Mouse (Mus musculus): ENCODE results near the gene Ift74. TPM values are rescaled to one million over a fixed set of nuclear protein-coding genes. Genes with fewer than 3 reads are reported as not detected.
"Not testable (repeated sequence)": the region's sequence is repeated elsewhere in the genome, so short reads cannot be mapped to it uniquely, and the experiment has no call there.

The Ift74 gene
- total RNA-seq, 2 experiments from 2014 or later: 5.1 to 6.1 TPM

DNA sequence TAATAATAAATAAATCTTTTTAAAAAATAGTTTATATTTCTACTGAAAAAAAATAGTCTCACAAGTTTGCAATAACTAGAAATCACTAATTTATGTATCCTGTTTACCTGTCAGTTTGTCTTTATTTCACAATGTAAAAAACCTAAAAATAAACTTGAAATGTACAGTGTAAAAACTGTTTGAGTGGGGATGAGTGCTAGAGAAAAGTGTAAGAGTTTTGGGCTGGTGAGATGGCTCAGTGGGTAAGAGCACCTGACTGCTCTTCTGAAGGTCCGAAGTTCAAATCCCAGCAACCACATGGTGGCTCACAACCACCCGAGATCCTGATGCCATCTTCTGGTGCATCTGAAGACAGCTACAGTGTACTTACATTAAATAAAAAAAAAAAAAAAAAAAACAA lies 75.5 kb downstream of the Ift74 start:
- intact Hi-C loops (cut with DNase I); DNase-seq: not testable (repeated sequence)

DNA sequence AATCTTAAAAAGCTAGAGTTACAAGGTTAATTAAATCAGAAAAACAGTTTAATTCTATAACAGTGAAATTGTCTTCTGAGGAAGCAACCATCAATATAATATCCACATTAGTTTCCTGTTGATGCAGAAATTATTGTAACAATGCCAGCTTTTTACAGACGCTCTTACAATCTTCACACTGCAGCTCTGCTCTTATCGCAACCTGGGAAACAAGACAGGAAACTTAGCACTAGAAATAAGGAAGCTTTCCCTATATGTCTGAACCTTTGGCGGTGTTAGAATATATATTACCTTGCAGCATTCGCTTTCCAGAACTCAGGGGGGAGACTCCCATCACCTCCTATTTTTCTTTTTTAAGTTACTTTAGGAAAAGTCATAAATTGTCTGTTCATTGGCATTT lies 76.8 kb downstream of the Ift74 start:
- intact Hi-C loops (cut with DNase I): no loop called here
- DNase-seq: no peak

DNA sequence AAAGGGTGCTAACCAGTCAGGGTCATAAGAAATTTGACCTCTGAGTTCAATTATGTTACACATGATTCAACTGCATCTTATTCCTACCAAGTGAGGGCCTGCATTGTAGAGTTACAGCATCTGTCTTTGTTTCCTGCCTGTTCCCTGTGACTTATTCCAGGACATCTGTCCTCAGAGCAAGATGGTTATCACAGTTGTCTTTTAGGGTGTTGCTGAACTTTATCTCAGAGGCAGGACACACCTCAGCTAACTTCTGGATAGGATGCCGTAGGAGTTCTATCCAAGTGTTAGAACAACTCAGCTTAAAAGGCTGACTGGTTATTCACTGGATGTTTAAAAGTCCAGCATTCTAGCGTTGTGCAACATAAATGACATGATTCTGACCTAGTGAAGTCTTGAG lies 77.9 kb downstream of the Ift74 start:
- intact Hi-C loops (cut with DNase I): no loop called here
- DNase-seq: no peak

DNA sequence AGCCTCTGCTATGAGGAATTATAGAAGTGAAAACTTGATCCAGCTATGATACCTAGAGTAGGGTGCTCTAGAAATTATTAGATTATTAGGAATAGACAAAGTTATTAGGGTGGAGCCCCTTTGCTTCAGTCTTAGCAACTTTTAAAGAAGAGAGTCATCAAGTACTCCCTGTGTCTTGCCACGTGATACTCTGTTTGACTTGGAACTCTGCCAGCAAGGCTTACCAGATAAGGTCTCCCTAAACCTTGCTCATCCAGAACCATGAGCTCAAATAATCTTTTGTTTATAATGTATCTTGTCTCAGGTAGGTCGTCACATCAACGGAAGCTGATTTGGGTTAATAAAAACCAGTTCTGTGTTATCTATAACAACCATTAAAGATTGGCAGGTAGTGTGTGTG lies 82.1 kb downstream of the Ift74 start:
- DNase-seq: no peak
- intact Hi-C loops (cut with DNase I): no loop called here

DNA sequence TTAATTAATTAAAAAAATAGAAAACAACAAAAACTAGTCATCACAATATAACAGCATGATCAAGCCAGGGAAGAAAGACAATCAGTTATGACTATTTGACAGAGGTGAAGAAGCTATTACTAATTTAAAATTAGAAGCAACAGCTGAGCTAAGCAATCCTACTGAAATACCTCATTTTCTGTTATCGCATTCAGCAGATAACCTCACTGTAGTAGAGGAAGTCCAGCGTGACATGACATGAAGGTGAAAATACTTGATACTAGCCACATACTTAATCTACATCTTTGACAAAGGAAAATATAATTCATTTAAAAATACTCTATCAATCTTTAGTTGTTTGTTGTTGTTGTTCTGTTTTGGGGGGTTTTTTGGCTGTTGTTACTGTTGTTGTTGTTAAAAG lies 96.7 kb downstream of the Ift74 start:
- intact Hi-C loops (cut with DNase I): loop anchor here (1.0 kb wide), 1 partner anchor 18 kb away; no protein-coding TSS in a partner anchor
- DNase-seq: no peak

DNA sequence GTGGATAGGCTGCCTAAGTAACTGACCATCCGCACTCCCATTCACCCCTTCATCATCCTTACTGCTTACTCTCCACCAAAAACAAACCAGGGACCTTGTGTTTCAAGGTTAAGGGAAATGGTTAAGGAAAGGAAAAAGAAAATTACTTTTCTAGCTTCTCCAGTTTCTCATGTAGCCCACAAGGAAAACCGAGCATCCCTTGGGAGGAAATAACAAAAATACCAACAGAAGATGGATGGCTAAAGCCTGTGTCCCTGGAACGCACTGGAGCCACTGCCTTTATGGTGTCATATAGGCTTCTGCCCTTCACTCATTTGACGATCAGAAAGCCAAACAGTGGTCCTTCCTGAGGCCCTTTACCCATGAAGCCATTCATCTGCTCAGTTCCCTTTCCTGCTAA lies 97.1 kb downstream of the Ift74 start:
- no peak for DNase-seq
- intact Hi-C loops (cut with DNase I): loop anchor here (1.0 kb wide), 1 partner anchor 18 kb away; no protein-coding TSS in a partner anchor

DNA sequence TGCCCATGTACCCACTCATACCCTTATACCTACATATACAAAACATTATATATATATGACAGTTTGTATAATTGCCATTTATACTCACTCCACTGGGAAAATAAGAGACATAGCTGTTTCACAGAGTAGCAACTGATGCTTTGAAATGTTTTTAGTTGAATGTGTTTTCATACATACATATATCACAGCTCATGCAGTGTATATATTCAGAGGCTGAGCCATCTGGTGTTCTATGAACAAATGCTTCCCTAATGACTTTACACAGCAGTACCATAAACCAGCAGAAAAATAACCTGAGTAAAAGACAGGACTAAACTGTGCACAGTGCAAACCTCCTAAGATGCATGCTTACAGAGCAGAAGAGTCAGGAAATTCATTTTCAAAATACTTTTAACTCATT lies 99.5 kb downstream of the Ift74 start:
- DNase-seq: no peak
- intact Hi-C loops (cut with DNase I): loop anchor here (2.0 kb wide), 1 partner anchor 33 kb away; no protein-coding TSS in a partner anchor

DNA sequence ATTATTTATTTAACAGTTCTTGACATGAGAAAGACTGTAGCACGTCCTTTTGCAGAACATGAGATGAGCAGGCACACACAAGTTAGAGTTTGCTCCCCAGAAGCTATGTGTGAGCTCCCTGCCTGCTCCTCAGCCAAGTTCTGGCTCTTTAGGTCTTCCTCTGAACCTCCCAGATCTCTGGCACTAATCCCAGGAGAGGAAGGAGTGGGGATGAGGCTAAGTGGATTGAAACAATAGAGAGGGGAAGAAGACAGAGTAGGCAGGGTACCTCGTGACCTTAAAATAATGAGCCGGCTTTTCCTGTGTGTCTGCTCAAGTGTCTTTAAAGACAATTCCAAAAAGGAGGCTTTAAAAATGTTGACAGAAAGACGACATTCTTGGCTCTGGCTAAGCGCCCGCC lies 100.9 kb downstream of the Ift74 start:
- intact Hi-C loops (cut with DNase I): no loop called here
- DNase-seq: peak; percentile 25 to 33

DNA sequence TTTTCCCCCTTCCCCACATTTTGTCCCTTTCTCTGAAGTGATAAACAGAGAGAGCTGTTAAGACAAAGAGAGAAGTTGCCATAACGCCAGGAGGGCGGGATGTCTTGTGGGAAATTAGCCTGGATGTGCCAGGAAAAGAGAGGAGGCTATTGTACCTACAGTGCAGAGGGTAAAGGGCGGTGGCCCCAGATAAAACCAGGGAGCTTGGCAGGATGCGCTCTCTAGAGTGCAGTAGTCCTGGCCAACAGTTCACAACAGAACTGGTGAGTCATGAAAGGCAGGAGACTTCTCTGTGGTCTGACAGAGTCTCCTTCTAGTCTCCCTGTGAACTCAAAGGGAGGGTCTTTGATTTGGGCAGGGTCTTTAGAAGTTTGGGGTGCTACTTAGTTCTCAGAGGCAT lies 111.5 kb downstream of the Ift74 start:
- peak in 1 of 2 experiments; percentile 42 for DNase-seq
- intact Hi-C loops (cut with DNase I): no loop called here

DNA sequence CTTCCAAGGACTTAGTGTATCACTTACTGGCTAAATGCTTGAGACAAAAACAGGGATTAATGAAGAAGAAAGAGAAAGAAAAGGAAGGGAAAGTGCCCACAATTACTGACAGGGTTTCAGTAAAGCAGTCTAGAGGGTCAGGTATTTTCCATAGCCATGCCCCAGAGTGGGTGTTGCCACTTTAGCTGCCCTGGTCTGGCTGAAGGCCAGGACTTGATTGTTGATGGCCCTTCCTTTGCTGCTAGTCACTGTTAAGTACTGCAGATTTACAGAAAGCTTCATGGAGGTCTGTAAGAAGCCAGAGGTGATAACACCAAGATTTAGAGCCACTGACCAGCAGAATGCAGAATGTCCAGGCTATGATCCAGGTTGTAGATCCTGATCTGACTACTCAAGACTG lies 118.4 kb downstream of the Ift74 start:
- DNase-seq: no peak
- intact Hi-C loops (cut with DNase I): no loop called here

DNA sequence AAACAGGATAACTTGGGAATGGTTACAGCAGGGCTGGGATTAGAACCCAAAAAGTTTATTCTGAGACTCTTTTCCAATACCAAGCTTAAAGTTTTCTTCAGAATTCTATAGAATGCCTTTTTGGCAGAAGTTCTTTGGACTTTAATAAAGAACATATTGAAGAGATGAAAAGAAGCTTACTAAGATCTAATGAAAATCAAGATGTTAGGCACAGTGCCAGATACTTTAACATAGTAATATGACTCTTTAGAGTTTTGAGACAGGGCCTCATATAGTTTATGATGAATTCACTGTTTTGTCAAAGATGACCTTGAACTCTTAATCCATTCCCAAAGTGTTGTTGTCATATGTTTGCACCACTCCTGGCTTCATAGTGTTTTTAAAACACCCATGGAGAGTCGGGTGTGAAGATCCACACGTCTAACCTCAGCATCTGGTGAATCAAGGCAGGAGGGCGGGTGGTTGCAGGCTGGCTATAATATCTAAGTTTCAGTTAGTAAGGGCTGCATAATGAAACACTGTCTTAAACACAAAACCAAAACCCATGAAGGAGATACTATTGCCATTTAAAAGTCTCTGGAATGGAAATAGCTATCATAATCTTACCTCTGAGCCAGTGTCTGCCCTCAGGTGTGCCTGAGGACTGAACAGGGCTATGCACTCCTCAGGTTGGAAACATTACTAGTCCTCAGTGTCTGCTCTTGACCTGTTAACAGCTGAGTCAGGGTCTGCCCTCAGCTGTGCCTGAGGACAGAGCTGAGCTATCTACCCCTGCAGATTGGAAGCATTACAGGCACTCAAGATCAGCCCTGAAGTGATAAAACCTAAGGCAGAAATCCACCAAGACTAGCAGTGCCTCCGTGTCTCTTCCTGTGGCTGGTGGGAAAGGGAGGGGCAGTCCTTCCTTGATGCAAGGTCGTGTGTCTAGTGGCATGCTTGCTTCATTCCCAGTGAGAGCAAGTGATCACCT lies 123.3 kb downstream of the Ift74 start:
- intact Hi-C loops (cut with DNase I): loop anchor here (2.0 kb wide), 2 partner anchors 21 to 89 kb away; no protein-coding TSS in a partner anchor
- no peak for DNase-seq

DNA sequence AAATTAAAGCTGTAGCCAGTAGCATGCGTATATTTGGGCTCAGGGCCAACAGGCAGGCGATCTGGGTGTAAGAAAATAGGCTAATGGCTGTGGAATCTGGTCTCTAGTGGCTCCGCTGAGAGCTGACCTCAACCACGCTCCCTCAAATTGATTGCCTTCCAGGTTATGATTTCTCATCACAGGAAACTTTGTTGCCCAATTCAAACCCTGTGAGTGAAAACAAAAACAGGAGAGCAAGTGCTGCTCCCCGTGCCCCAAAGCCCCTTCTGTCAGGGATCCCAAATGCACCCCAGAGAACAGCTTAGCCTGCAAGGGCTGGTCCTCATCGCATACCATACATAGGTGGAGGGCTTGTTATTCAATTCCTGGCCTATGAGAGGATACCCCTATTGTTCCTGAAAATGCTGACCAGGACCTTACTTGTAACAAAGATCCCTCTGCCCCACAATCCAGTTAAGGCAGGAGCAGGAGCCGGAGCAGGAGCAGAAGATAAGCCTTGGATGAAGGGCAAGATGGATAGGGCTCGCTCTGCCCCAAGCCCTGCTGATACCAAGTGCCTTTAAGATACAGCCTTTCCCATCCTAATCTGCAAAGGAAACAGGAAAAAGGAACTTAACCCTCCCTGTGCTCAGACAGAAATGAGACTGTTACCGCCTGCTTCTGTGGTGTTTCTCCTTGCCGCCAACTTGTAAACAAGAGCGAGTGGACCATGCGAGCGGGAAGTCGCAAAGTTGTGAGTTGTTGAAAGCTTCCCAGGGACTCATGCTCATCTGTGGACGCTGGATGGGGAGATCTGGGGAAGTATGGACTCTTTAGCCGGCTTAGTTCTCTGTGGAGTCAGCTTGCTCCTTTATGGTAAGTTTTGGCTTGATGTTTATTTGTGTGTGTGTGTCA lies 124.8 kb downstream of the Ift74 start, which contains the start of gene Tek:
TSS of gene Tek (plus strand) at position 452 of the 894 bp plus-strand sequence.
- peak; percentile 43 to 66 for DNase-seq
- intact Hi-C loops (cut with DNase I): loop anchor here (2.0 kb wide), 2 partner anchors 22 to 88 kb away; no protein-coding TSS in a partner anchor

DNA sequence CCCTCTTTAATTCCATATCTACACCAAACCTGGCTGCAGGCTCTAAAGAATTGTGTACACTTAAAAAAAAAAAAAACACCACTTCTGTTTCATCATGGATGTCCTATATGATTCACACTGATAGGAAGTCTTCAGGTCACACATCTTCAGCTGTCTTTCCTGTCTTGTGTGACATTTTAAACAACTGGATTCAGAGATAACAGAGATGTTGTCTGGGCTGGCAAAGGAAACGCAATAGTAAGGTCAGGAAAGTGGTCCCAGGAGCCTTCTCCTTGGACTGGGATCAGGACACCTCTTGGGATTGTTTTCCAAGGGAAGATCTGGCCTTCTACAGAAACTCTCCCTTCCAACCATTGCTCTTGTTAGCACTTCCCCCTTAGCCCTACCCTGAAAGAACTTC lies 127.5 kb downstream of the Ift74 start:
- no peak for DNase-seq
- intact Hi-C loops (cut with DNase I): no loop called here

Small RNA genes lying within 50 kb of the gene (microRNA-seq; reads per million reads assigned to microRNA genes)
- 561 to 636 reads per million in 2 experiments for gene Mir872 (ENCODE audit: borderline number of aligned reads in 2 of 2)

Other genes starting within 250 kb of the Ift74 start
- gene Gm10306, start 57.9 kb upstream of the Ift74 start, total RNA-seq (2021): not detected
- gene Caap1, start 57.7 kb upstream of the Ift74 start, total RNA-seq (2021): 1 to 10 TPM; 3.4 to 4.1 TPM
- gene Plaa, start 11.2 kb upstream of the Ift74 start, total RNA-seq (2021): 10 to 100 TPM; 47.1 to 47.2 TPM
- not detected for gene Lrrc19, start 35.7 kb downstream of the Ift74 start, total RNA-seq (2021)
- gene Tek, start 124.8 kb downstream of the Ift74 start, total RNA-seq (2021): 10 to 100 TPM; 41.2 to 42.9 TPM